Mouse (Mus musculus) Patski (cell line): ENCODE results near the gene Slc25a12. TPM values are rescaled to one million over a fixed set of nuclear protein-coding genes. Genes with fewer than 3 reads are reported as not detected.

Experiments
- ATAC-seq: fragments of 100-300 bp; one replicate; pipeline ENCODE4 v1.8.0; 2021
- CTCF ChIA-PET: fragments of 350-600 bp; sonication (Branson Sonifier 250); formaldehyde crosslinking; loops from one replicate; lab custom pipeline; 2022; ENCODE audit warnings: inconsistent platforms; lab: Charles Lee
- POLR2A ChIA-PET: fragments of 350-600 bp; sonication (Branson Sonifier 250); formaldehyde crosslinking; loops from one replicate; lab custom pipeline; 2022; ENCODE audit warnings: antibody characterized with exemption, inconsistent platforms; lab: Charles Lee
- DNase-seq: peaks from one replicate; pipeline ENCODE4 v3.0.0-alpha.2; 2011; ENCODE audit warnings: low read depth, low spot score
- H3K27me3 ChIP-seq: fragments of 371-371 bp; one replicate; pipeline ENCODE4 v1.5.1; 2021
- CTCF ChIP-seq: fragments of 100-300 bp; IDR thresholded peaks from one replicate; pipeline ENCODE4 v1.5.1; 2021
- in situ Hi-C: fragments of 300-500 bp; cut with MboI; formaldehyde crosslinking; loops from 3 replicates; pipeline ENCODE4 v1.11.1; 2018; ENCODE audit warnings: low pct_unique_long_range_greater_than_20kb, mixed read lengths
- polyA plus RNA-seq: library from polyadenylated mRNA; unstranded; gene quantifications from one replicate; pipeline ENCODE4 v1.2.3, GENCODE M21; 2021

The Slc25a12 gene
- polyA plus RNA-seq, 1 experiment from 2014 or later, result 78.1 TPM

- POLR2A ChIA-PET, result no interaction called here
- H3K27me3 ChIP-seq, result no peaks in the 10 kb centered on the region
- CTCF ChIA-PET, result interaction anchor here (0.7 kb wide), 1 partner anchor 123 kb away, joined by 3 read pairs; no protein-coding TSS in a partner anchor
- no peak for DNase-seq
- no peak for ATAC-seq
- TF ChIP-seq CTCF, result no peak
- in situ Hi-C loops, result no loop called here
These were observed 4.2 kb upstream of the Slc25a12 start for GRCm38 (mm10) chr2:71371790-71372189.

DNA sequence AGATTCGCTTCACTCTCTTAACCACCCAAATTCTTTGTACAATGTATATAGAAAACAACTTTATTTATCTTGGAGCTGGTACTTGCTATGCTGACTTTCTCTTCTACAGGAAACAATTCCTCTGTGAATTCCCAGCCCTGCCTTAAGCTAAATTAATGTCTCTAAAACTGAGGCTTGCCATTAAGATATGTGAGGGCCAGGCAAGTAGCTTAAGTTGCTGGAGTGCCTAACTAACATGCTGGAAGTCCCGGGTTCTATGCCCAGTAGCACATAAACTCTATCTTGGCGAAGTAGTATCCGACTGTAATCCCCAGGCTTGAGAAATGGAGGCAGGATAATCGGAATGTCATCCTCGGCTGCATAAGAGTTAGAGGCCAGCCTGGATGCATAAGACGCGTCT is 537 bp upstream of the Slc25a12 start:
- no peak for TF ChIP-seq CTCF
- CTCF ChIA-PET, result no interaction called here
- DNase-seq (no peak), ATAC-seq (no peak)
- POLR2A ChIA-PET, result interaction anchor here (0.9 kb wide), 1 partner anchor 67 kb away, joined by 3 read pairs; no protein-coding TSS in a partner anchor
- in situ Hi-C loops, result no loop called here
- no peaks in the 10 kb centered on the region for H3K27me3 ChIP-seq

- no peaks in the 10 kb centered on the region for H3K27me3 ChIP-seq
- ATAC-seq (no peak), DNase-seq (no peak)
- no peak for TF ChIP-seq CTCF
- ChIA-PET POLR2A (interaction anchor here (0.7 kb wide), 1 partner anchor 1489 kb away, joined by 5 read pairs; no protein-coding TSS in a partner anchor), CTCF (interaction anchor here (1.2 kb wide), 1 partner anchor 10 kb away, joined by 4 read pairs; no protein-coding TSS in a partner anchor)
- in situ Hi-C loops, result no loop called here
These were observed 878 bp downstream of the Slc25a12 start for GRCm38 (mm10) chr2:71366618-71367124.

DNA sequence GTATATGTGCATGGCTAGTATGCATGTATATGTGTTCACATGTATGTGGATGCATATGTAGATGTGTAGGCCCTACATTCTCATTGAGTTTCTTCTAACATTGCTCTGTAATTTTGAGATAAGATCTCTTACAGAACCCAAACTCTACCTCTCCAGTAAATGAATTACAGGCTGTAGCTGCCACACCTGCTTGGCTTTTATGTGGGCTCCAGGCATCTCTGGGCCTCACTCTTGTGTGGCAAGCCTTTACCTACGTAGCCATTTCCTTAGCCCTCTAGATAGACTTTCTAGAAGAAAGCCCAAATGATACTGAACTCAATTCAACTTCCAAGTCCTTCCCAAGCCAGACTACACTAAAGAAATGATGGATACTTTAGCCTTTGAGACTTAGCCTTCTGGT is 7.4 kb downstream of the Slc25a12 start:
- ChIA-PET CTCF (no interaction called here), POLR2A (no interaction called here)
- no peak for ATAC-seq
- no peak for TF ChIP-seq CTCF
- in situ Hi-C loops, result no loop called here
- H3K27me3 ChIP-seq, result no peaks in the 10 kb centered on the region
- DNase-seq, result no peak

DNA sequence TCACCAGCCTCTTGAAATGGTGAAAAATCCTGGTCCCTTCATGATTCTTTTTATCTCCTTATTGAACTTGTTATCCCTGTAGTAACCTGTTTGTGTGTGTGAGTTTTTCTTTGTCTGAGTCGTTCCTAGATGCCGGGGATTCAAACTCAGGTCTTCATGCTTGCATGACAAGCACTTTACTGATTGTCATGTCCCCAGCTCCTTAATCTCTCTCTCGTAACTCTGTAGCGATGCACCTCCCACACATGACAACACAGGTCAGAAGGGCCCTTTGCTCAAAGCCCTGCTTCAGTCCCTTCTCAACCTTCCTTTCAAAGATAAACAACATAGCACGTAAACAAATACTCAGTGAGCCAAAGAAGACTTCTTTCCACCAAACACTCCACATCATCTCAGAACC is 9.2 kb downstream of the Slc25a12 start:
- in situ Hi-C loops, result no loop called here
- POLR2A ChIA-PET, result no interaction called here
- CTCF ChIA-PET, result interaction anchor here (1.1 kb wide), 1 partner anchor 9 kb away, joined by 3 read pairs; no protein-coding TSS in a partner anchor

DNA sequence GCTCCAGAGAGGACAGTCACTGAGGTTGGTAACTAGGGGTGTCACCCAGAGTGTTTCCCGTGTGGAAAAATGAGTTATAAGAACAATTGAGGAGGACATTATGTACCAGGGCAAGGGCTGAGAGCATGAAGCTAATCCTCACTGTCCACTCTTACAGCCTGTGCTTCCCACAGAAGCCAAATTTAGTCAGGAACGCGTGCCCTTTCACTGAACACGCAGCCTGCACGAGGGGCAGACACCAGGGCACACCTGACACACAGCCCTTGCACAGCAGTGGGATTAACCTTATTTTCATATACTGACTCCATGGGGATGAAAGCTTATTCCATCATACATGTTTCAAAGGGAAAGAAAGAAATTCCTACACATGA is 13.5 kb downstream of the Slc25a12 start:
- ChIA-PET CTCF (no interaction called here), POLR2A (interaction anchor here (0.5 kb wide), 1 partner anchor 40 kb away, joined by 11 read pairs; no protein-coding TSS in a partner anchor)
- in situ Hi-C loops, result no loop called here
- DNase-seq (no peak), ATAC-seq (no peak)
- TF ChIP-seq CTCF, result no peak
- no peaks in the 10 kb centered on the region for H3K27me3 ChIP-seq

More for the DNA sequence above, 9.2 kb downstream of the Slc25a12 start:
- H3K27me3 ChIP-seq, result no peaks in the 10 kb centered on the region
- ATAC-seq (no peak), DNase-seq (no peak)
- TF ChIP-seq CTCF, result no peak

GRCm38 (mm10) chr2:71353306-71354054 is 14.1 kb downstream of the Slc25a12 start:
- DNase-seq (no peak), ATAC-seq (no peak)
- no peaks in the 10 kb centered on the region for H3K27me3 ChIP-seq
- CTCF ChIA-PET, result no interaction called here
- in situ Hi-C loops, result no loop called here
- TF ChIP-seq CTCF, result no peak
- POLR2A ChIA-PET, result no interaction called here

GRCm38 (mm10) chr2:71351727-71351987 is 15.9 kb downstream of the Slc25a12 start:
- in situ Hi-C loops, result no loop called here
- CTCF ChIA-PET, result no interaction called here
- TF ChIP-seq CTCF, result no peak
- POLR2A ChIA-PET, result no interaction called here
- no peaks in the 10 kb centered on the region for H3K27me3 ChIP-seq
- no peak for ATAC-seq
- no peak for DNase-seq

DNA sequence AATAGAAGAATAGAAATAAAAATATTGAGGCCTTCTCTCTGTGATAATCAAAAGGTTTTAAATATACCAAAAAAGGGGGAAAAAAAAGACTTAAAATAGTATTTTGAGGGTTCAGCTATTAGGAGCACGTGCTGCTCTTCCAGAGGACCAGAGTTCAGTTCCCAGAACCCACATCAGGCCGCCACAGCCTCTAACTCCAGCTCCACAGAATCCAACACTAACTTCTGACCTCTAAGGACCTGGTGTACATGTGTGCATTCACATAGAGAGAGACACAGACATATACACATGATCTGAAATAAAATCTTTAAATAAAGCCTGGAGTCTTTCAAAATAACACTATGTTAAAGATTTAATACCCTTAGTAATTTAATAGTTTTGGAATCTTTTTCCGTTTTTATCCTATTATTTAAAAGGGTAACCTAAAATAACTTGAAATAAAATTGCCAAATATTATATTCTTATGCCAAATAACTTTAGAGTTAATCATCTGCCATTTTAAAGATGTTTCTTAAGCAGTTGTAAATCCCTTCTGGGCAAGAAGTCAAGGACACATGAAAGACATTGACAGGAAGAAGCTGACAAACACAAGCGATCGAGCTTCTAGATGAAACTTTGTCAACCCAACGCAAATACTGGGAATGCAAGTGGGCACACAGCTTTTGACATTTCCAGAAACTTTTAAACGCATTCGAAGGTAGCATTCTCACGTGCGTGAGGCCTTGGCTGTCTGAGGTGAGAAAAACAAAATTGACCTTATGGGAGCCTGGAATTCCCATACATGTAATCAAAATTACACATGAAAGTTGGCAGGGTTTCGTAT is 16.4 kb downstream of the Slc25a12 start:
- ChIA-PET CTCF (no interaction called here), POLR2A (interaction anchor here (0.6 kb wide), 1 partner anchor 19 kb away, joined by 5 read pairs; no protein-coding TSS in a partner anchor)
- no peak for DNase-seq
- in situ Hi-C loops, result no loop called here
- TF ChIP-seq CTCF, result no peak
- no peak for ATAC-seq
- H3K27me3 ChIP-seq, result no peaks in the 10 kb centered on the region

DNA sequence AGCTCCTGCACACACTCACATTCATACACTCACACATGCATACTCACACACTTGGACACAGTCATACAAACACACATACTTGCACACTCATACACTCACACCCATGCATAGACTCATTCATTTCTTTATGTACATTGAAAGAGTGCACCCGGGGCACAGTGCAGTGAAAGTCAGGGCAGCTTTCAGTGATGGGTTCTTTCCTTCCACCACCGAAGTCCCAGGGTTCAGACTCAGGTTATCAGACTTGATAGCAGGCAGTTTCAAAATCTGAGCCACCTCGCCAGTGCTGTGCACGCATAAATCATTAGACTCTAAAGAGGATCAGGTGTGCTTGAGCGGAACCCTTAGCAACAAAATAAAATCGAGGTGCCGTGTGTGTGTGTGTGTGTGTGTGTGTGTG is 17.4 kb downstream of the Slc25a12 start:
- no peak for ATAC-seq
- no peak for TF ChIP-seq CTCF
- in situ Hi-C loops, result no loop called here
- DNase-seq, result no peak
- CTCF ChIA-PET, result interaction anchor here (0.6 kb wide), 1 partner anchor 39 kb away, joined by 3 read pairs; the partner anchor contains the start of gene Hat1
- POLR2A ChIA-PET, result interaction anchor here (0.6 kb wide), 1 partner anchor 20 kb away, joined by 5 read pairs; no protein-coding TSS in a partner anchor
- H3K27me3 ChIP-seq, result no peaks in the 10 kb centered on the region
